Mouse (Mus musculus) intestine, embryonic 15.5 days (tissue): Measurements from ENCODE around the gene Agap3. TPM values are rescaled to one million over a fixed set of nuclear protein-coding genes. Genes with fewer than 3 reads are reported as not detected.

Experiments used
- ATAC-seq: fragments of 200-750 bp; cut with Nextera tagmentation; 2 replicates; pipeline ENCODE4 v1.8.0; 2017; ENCODE audit warnings: moderate TSS enrichment, moderate library complexity
- H3K27ac ChIP-seq: fragments of 300-500 bp; sonication (generic); 2 replicates; pipeline ENCODE4 v1.5.1; 2015; ENCODE audit warnings: mild to moderate bottlenecking, inconsistent platforms
- H3K27me3 ChIP-seq: fragments of 300-500 bp; sonication (generic); replicated peaks from 2 replicates; pipeline ENCODE4 v1.6.1; 2015; ENCODE audit warnings: inconsistent platforms
- H3K36me3 ChIP-seq: fragments of 300-500 bp; sonication (generic); 2 replicates; pipeline ENCODE4 v1.6.1; 2015; ENCODE audit warnings: inconsistent platforms
- H3K4me1 ChIP-seq: fragments of 300-500 bp; sonication (generic); replicated peaks from 2 replicates; pipeline ENCODE4 v1.6.1; 2015; ENCODE audit warnings: inconsistent platforms
- H3K4me2 ChIP-seq: fragments of 300-500 bp; sonication (generic); replicated peaks from 2 replicates; pipeline ENCODE4 v1.6.1; 2015; ENCODE audit warnings: mild to moderate bottlenecking, inconsistent platforms
- H3K4me3 ChIP-seq: fragments of 300-500 bp; sonication (generic); replicated peaks from 2 replicates; pipeline ENCODE4 v1.5.1; 2015; ENCODE audit warnings: inconsistent platforms
- H3K9ac ChIP-seq: fragments of 300-500 bp; sonication (generic); 2 replicates; pipeline ENCODE4 v1.6.1; 2015; ENCODE audit warnings: inconsistent platforms
- H3K9me3 ChIP-seq: fragments of 300-500 bp; sonication (generic); 2 replicates; pipeline ENCODE4 v1.6.1; 2016; ENCODE audit warnings: inconsistent platforms
- WGBS: fragments of 180-500 bp; shearing (Covaris S2); methylation state at CpG from one replicate; pipeline ENCODE4 v1.1.7; 2015; 5-methylcytosine and 5-hydroxymethylcytosine counted together
- polyA plus RNA-seq: library from polyadenylated mRNA; unstranded; fragments of >200 nt; fragmentation: Nextera tagmentation; extraction: Ambion mirVana; gene quantifications from 2 replicates; pipeline ENCODE4 v1.2.1, GENCODE M21; 2015

Agap3 gene
- polyA plus RNA-seq, 1 experiment from 2014 or later = 28.9 TPM

DNA sequence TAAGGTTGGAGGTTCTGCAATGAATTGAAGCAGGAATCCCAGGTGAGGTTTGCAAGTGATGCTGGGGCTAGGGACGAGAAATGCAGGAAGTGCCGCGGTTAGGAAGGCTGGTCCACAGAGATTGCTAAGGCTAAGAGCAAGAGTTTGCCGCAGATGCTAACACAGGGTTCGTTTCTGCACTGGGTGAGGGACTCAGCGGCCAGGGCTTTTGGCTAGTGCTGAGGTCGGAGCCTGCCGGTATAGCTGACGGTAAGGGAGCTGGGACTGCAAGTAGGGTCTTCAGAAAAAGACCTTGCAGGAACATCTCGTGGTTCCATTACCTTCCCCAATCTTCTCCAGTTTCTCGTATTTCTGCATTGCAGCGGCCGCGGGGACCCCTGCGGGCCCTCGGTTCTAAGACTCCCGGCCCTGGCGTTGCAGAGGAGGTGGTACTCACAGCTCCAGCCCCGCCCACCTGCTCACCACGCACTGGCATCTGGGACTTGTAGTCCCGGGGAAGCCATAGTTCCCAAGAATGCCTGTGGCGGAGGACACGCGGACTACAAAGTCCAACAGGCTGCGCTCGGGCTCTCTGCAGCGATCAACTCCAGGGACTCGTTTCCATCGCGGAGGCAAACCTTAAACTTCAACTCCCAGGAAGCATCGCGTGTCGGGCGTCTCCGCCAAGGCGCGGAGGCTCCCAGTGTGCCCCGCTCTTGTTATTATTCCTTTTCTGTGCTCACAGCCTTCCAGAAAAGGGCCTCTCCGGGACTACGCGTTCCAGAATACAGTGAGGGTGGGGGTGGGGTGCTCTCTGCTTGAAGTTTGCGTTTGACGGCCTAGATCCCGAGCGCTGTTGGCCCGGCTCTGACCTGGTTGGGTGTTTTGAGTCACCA is 28.6 kb upstream of the Agap3 start, which contains the start of the genes Cdk5 and Slc4a2:
Gene Cdk5 (minus strand): TSS at position 402 of the 875 bp plus-strand sequence.
Gene Slc4a2 (plus strand): TSS at position 709 of the 875 bp plus-strand sequence.
- no peaks in the 10 kb centered on the region for H3K27me3 ChIP-seq
- peak within 1 kb of the TSS; percentile 81 for H3K4me2 ChIP-seq
- no peaks in the 10 kb centered on the region for H3K36me3 ChIP-seq
- ATAC-seq = peak; percentile 91
- peak within 1 kb of the TSS; percentile 66 for H3K9ac ChIP-seq
- H3K27ac ChIP-seq = peak within 1 kb of the TSS; percentile 90
- peak within 1 kb of the TSS; percentile 62 for H3K4me3 ChIP-seq
- H3K4me1 ChIP-seq = peaks cover 33% of the 10 kb centered on the region
- 0% methylated on average over 46 of the region's 46 CpGs for WGBS
- H3K9me3 ChIP-seq = no peaks in the 10 kb centered on the region

DNA sequence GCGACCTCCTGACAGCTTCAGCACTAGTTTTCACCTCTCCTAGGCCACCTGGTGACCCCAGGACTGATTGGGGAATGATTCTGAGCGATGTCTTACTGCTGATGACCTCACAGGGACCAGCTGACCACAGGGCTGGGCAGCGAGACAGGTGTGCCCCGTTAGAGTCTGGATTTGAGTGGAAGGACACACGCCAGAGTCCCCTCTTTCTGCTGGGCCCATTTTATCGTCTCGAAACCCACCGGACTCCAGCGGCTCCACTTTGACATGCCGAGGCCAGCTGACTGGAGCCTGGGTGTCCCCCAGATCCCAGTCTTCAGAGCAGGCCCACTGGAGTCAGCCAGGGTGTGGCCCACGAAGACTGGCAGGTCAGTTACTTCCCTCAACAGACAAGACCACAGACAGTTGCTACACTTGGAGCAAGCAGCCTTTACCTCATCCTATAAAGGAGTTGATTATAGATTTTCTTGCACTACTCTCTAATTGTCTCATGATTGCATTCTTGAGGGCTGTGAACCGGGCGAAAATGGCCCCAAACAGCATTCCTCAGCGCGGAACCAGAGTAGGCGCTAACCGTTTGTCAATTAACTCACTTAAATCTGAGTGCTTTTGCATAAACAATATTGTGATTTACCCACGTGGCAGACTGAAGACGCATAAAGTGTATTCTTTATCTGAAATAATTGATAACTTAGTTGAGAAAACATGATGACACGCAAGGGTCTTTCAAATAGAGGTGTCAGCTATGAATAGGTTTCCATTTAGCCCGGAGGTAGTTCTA is 27.8 kb upstream of the Agap3 start:
- Histone ChIP-seq H3K9me3 (no peaks in the 10 kb centered on the region), H3K36me3 (0 out of 2 replicates have a peak, but pooled peaks cover under 1% of the 10 kb centered on the region), H3K4me2 (peak overlapping the region; percentile 81), H3K4me1 (peaks cover 38% of the 10 kb centered on the region), H3K27ac (peak overlapping the region; percentile 90), H3K27me3 (no peaks in the 10 kb centered on the region), H3K4me3 (peak overlapping the region; percentile 62), H3K9ac (peak overlapping the region; percentile 57)
- WGBS = 10% methylated on average over 21 of the region's 21 CpGs
- no peak for ATAC-seq

DNA sequence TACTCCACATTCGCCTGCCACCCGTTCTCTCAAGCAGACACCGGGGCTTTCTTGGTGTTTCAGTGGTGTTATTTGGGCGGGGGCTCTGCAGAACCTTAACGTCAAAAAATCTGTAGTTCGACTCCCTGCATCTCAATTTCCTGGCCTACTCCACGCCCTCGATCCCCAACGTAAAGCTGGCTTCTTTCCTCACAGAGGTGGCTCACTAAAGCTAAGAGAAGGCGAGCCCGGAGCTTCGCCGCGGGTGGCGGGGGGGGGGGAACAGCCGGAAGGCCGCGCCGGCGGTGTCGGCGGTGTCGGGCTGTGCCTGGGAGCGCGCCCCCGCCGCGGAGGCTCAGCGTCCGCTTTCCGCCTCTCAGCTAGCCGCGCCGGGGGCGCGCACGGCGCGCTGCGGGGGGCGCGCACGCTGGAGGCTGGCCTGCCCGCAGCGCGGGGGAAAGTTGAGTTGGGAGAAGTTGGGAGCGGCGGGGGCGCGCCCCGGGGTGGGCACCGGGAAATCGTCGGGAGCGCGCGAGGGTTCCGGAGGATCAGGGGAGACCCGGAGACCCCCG is 27.0 kb upstream of the Agap3 start:
- under 1% methylated on average over 60 of the region's 60 CpGs for WGBS
- Histone ChIP-seq H3K36me3 (peaks cover 8% of the 10 kb centered on the region), H3K4me3 (peak overlapping the region; percentile 62), H3K4me2 (peak overlapping the region; percentile 81), H3K4me1 (peaks cover 38% of the 10 kb centered on the region), H3K9ac (peak overlapping the region; percentile 57), H3K9me3 (no peaks in the 10 kb centered on the region), H3K27me3 (no peaks in the 10 kb centered on the region), H3K27ac (peak overlapping the region; percentile 90)
- ATAC-seq = peak; percentile 43

DNA sequence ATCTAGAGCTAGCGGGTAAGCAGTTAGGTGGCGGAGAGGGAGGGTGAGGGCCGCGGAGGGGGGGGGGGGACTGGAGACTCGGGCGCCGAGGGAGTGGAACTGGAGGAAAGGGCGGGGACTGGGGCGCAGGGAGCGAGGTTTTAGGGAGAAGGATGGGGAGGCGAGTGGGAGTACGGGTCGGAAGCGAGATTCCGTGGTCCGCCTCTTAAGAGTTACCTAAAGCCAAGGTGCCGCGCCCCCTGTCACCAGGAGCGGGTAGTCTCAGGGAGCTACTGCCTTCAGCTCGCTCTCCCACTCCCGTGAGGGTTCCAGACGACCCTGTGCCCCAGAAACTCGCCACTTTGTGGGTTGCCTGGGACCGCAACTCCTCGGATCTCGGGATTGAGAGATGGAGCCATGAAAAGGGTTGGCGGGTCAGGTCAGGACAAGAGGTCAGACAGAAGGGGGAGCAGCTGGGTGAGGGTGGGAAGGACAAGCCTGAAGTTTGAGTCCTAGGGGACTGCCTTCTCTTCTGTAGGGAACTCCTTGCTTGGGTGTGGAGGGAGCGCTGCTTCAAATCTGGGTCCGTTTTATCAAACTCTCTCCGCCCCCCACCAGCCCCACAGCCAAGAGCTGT is 26.4 kb upstream of the Agap3 start:
- 0 out of 2 replicates have a peak, but pooled peaks have one; percentile 2 for ATAC-seq
- peaks cover 13% of the 10 kb centered on the region for H3K36me3 ChIP-seq
- H3K4me1 ChIP-seq = peaks cover 38% of the 10 kb centered on the region
- H3K4me3 ChIP-seq = peak overlapping the region; percentile 62
- no peaks in the 10 kb centered on the region for H3K9me3 ChIP-seq
- H3K27me3 ChIP-seq = no peaks in the 10 kb centered on the region
- under 1% methylated on average over 29 of the region's 30 CpGs for WGBS
- peak overlapping the region; percentile 57 for H3K9ac ChIP-seq
- H3K4me2 ChIP-seq = peak overlapping the region; percentile 81
- peak overlapping the region; percentile 90 for H3K27ac ChIP-seq

DNA sequence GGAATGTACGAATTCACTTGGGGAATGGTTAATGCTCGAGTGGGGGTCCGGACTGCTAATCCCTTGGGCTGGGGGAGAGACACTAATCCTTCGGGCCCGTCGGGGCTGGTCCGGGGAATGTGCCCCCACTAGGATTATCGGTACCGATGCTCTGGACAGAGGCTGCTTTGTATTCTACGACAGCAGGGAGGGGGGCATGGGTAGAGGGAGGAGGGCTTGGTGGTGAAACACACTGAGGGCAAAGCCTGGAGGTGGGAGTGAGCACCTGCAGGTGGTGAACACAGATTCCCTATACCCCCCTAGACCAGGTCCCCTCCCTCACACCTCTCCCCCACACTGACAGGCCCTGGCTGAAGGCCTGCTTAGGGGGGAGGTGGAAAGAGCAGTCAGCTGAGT is 25.9 kb upstream of the Agap3 start:
- Histone ChIP-seq H3K4me3 (peak overlapping the region; percentile 62), H3K4me2 (peak overlapping the region; percentile 81), H3K4me1 (peaks cover 38% of the 10 kb centered on the region), H3K27me3 (no peaks in the 10 kb centered on the region), H3K36me3 (peaks cover 18% of the 10 kb centered on the region), H3K9me3 (no peaks in the 10 kb centered on the region), H3K27ac (peak overlapping the region; percentile 90), H3K9ac (peak overlapping the region; percentile 57)
- no peak for ATAC-seq
- 1% methylated on average over 10 of the region's 10 CpGs for WGBS

DNA sequence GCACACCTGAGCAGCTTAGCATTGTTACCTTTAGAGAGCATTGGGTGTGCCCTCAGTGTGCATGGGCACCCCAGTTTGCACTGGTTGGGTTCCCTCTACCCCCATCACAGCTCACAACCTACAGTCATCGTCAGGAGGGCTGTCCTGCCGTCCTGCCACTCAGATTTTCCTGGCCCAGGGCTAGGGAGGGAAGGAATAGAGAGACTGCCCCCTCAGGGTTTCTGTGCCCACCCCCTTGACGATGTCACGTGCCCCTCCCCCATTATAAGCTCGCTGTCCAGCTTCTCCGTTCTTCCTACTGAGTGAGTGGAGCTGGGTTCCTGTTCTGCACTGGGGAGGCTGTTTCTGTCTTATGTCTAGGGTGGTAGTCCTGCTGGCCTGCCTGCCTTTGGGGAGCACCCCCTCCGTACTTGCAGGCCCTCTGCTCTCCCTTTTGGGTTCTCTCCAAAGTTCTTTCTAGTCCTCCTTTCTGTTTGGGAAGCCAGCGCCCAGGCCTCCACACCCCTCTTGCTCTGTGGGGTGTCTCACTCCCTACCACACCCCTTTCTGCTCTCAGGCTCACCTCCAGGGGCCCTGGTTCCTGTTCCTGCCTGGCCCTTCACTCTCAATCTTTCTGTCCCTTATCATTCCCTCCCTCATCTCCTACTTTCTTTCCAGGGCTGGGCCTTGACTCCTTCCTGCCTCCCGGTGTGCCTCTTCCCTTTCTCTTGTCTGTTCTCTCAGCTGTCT is 25.3 kb upstream of the Agap3 start:
- no peaks in the 10 kb centered on the region for H3K27me3 ChIP-seq
- peaks cover 25% of the 10 kb centered on the region for H3K36me3 ChIP-seq
- peak overlapping the region; percentile 84 for H3K27ac ChIP-seq
- peak overlapping the region; percentile 57 for H3K9ac ChIP-seq
- WGBS = 12% methylated on average over 9 of the region's 9 CpGs
- no peaks in the 10 kb centered on the region for H3K9me3 ChIP-seq
- ATAC-seq = no peak
- H3K4me2 ChIP-seq = peak overlapping the region; percentile 81
- H3K4me3 ChIP-seq = peak overlapping the region; percentile 62
- H3K4me1 ChIP-seq = peaks cover 38% of the 10 kb centered on the region

DNA sequence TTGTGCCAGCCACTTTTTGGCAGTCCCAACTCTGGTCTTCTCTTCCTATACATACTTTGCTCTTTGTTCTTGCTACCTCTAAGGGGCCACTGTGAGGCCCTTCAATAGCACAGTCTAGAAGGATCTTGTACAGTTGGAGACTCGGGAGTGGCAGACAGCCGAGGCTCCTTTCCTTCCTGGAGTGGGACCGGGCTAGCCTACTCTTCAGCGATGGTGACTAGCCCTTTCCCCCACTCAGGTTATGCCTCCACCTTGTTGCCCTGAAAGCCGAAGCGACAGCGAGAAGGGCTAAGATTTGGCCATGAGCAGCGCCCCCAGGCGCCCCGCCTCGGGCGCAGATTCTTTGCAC is 24.7 kb upstream of the Agap3 start:
- peak overlapping the region; percentile 84 for H3K27ac ChIP-seq
- no peak; the same call in 1 of the 2 replicates for ATAC-seq
- peak overlapping the region; percentile 81 for H3K4me2 ChIP-seq
- peak overlapping the region; percentile 62 for H3K4me3 ChIP-seq
- H3K9me3 ChIP-seq = no peaks in the 10 kb centered on the region
- H3K9ac ChIP-seq = peak overlapping the region; percentile 57; the same call in 1 of the 2 replicates
- WGBS = 34% methylated on average over 12 of the region's 12 CpGs
- H3K27me3 ChIP-seq = no peaks in the 10 kb centered on the region
- peaks cover 38% of the 10 kb centered on the region for H3K4me1 ChIP-seq
- H3K36me3 ChIP-seq = peaks cover 30% of the 10 kb centered on the region

DNA sequence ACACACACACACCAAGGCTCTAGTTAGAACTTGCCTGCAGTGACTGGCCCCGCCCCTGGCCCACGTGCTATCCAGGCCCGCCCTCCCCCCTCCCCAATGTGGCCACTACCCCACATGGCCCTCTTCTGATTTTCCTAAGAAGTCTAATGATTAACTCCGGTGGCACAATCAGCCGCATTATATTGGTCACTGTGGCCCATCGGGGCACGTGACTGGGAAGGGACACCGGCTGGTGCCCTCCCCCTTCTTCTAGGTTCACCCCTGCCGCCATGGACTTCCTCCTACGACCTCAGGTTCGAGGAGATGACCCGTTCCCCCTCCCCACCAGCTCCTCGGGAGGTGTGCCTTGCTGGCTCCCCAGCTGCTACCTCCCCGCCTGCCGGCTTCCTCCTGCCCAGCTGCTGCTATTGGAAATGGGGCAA is 24.0 kb upstream of the Agap3 start:
- H3K27ac ChIP-seq = peak overlapping the region; percentile 84
- peaks cover 37% of the 10 kb centered on the region for H3K36me3 ChIP-seq
- 14% methylated on average over 15 of the region's 15 CpGs for WGBS
- peak overlapping the region; percentile 62 for H3K4me3 ChIP-seq
- H3K9ac ChIP-seq = peak overlapping the region; percentile 47
- peak; percentile 58 for ATAC-seq
- no peaks in the 10 kb centered on the region for H3K9me3 ChIP-seq
- peaks cover 32% of the 10 kb centered on the region for H3K4me1 ChIP-seq
- peak overlapping the region; percentile 81 for H3K4me2 ChIP-seq
- no peaks in the 10 kb centered on the region for H3K27me3 ChIP-seq

DNA sequence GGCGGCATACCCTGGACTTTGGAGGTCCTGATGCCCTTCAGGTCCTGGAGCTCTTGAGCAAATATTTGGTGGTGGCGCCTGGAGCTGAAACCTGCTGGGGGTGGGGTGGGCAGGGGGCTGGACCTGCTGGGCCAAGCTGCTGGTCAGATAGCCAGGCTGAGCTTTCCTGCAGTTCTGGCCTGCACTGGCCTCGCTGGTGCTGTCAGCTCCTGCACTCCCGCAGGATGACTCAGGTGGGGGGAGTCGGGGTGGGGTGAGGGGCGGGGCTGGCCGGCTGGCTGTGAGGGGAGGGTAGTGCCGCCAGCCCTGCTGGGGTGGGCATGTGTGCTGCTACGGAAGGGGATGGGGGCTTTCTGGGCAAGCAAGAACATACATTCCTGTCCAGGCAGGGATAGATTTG is 23.4 kb upstream of the Agap3 start:
- Histone ChIP-seq H3K36me3 (peaks cover 43% of the 10 kb centered on the region), H3K4me1 (peaks cover 31% of the 10 kb centered on the region), H3K27ac (peak overlapping the region; percentile 66), H3K4me2 (peak overlapping the region; percentile 81), H3K4me3 (peak overlapping the region; percentile 38), H3K9ac (peak overlapping the region; percentile 47), H3K9me3 (no peaks in the 10 kb centered on the region), H3K27me3 (no peaks in the 10 kb centered on the region)
- 0 out of 2 replicates have a peak, but pooled peaks have one; percentile 2 for ATAC-seq
- 23% methylated on average over 9 of the region's 9 CpGs for WGBS

DNA sequence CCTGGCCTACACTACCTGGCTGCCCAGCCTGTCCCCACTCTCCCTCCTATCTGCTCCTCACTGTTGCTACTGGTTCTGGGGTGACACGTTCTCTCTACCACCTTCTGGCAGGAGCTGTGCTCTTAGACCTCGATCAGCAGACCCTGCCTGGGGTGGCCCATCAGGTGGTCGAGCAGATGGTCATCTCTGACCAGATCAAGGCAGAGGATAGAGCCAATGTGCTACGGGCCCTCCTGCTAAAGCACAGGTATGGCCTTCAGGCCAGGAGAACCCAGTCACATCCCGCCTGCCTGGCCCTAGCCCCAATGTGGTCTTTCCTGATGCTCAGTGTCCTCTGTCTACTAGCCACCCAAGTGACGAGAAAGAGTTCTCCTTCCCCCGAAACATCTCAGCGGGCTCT is 18.0 kb upstream of the Agap3 start:
- no peak overlapping the region for H3K4me3 ChIP-seq

DNA sequence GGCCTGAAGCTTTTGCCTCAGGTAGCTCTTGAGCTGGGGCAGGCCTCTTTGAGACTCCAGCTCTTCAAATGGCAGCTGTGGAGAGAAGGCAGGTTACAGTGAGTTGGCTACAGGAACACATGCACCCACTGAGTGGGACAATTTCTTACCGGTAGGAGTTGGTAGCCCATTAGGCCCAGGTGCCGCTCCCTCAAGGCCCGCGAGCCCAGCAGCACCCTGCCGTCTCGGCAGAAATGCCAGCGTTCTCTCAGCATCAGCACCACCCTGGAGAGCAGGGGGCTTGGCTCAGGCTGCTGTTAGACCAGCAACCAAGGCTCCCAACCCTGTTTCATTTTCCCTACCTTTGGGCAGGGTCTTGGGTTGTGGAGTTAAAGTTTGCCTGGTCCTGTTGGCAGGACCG is 10.8 kb upstream of the Agap3 start:
- 94% methylated on average over 8 of the region's 8 CpGs for WGBS
- ATAC-seq = no peak
- Histone ChIP-seq H3K4me1 (peaks cover 18% of the 10 kb centered on the region), H3K4me2 (no peak overlapping the region), H3K4me3 (no peak overlapping the region), H3K27me3 (no peaks in the 10 kb centered on the region), H3K36me3 (peaks cover 39% of the 10 kb centered on the region), H3K27ac (no peak overlapping the region), H3K9me3 (no peaks in the 10 kb centered on the region), H3K9ac (no peak overlapping the region)

More for the DNA sequence above, 18.0 kb upstream of the Agap3 start:
- peaks cover 73% of the 10 kb centered on the region for H3K36me3 ChIP-seq
- H3K9ac ChIP-seq = no peak overlapping the region
- WGBS = 88% methylated on average over 8 of the region's 8 CpGs
- no peak for ATAC-seq
- no peak overlapping the region for H3K4me2 ChIP-seq
- no peaks in the 10 kb centered on the region for H3K4me1 ChIP-seq
- no peaks in the 10 kb centered on the region for H3K27me3 ChIP-seq
- no peak overlapping the region for H3K27ac ChIP-seq
- H3K9me3 ChIP-seq = no peaks in the 10 kb centered on the region
